Mouse (Mus musculus): ENCODE results near the gene Map1s.

- TF ChIP-seq CTCF (IDR thresholded peaks at IDR 0.05; ENCODE audit: borderline replicate concordance, extremely low read depth, insufficient read depth, insufficient read length) (peak; percentile 90), POLR2A (IDR thresholded peaks at IDR 0.05; ENCODE audit: borderline replicate concordance, extremely low read depth, insufficient read depth, insufficient read length, poor library complexity, severe bottlenecking) (no peak)
Measured at GRCm38 (mm10) chr8:70869601-70870041, 36.1 kb upstream of the Map1s start.
